Mouse (Mus musculus): ENCODE results near the gene Itpr1.

The Itpr1 gene

GRCm38 (mm10) chr6:108598691-108599090 lies 385.8 kb downstream of the Itpr1 start:
- peak; percentile 13 for DNase-seq (ENCODE audit: low read depth)

DNA sequence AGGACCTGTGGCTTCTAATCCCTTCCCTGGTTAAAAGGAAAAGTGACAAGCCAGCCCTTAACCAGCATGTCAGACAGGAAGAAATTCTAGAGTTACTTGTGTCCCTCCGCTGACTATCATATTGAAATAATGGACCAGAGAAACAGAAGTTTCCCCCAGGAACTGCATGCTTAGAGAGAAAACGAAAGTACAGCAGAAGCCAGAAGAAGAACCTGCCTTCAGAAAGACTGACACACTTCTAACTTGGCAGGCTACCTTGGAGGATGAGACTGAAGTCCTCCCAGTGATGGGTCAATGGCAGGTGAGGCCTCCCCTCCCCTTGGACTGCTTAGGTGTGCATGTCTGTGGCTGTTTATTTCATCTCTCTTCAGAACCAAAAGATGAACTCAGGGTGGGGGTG lies 386.4 kb downstream of the Itpr1 start:
- no peak for DNase-seq (ENCODE audit: low read depth)

All from NIH3T3 (cell line).